Mouse (Mus musculus): Measurements from ENCODE around the gene Treml1.

GRCm38 (mm10) chr17:48332524-48332923, 27.2 kb upstream of the Treml1 start:
- TF ChIP-seq ZMIZ1 (IDR thresholded peaks at IDR 0.05; ENCODE audit: low read depth, low read length) (no peak), CTCF (IDR thresholded peaks at IDR 0.05 in 2 of 3, conservative IDR thresholded peaks at IDR 0.05 in 1 of 3; ENCODE audit: control insufficient read depth in 1 of 3, insufficient read depth in 1 of 3, low read depth in 2 of 3, low read length in 3 of 3, poor library complexity in 1 of 3, severe bottlenecking in 1 of 3) (no peak), POLR2A (IDR thresholded peaks at IDR 0.05; ENCODE audit: control insufficient read depth in 1 of 2, insufficient read depth in 1 of 2, low read depth in 1 of 2, low read length in 2 of 2, poor library complexity in 1 of 2) (no peak), EP300 (IDR thresholded peaks at IDR 0.05; ENCODE audit: low read depth in 1 of 2, low read length in 2 of 2) (no peak), RCOR1 (IDR thresholded peaks at IDR 0.05; ENCODE audit: low read depth, low read length) (no peak), ZC3H11A (IDR thresholded peaks at IDR 0.05; ENCODE audit: low read depth, low read length) (no peak), TAL1 (IDR thresholded peaks at IDR 0.05; ENCODE audit: low read length) (no peak), CHD2 (IDR thresholded peaks at IDR 0.05; ENCODE audit: low read length) (no peak), MAX (IDR thresholded peaks at IDR 0.05; ENCODE audit: low read length) (no peak), CHD1 (IDR thresholded peaks at IDR 0.05; ENCODE audit: low read depth, low read length) (no peak), ZNF384 (IDR thresholded peaks at IDR 0.05; ENCODE audit: low read depth, low read length) (no peak), MAFK (IDR thresholded peaks at IDR 0.05; ENCODE audit: borderline replicate concordance, low read depth, low read length) (no peak), ETS1 (IDR thresholded peaks at IDR 0.05; ENCODE audit: low read depth, low read length) (no peak)

All from MEL (cell line).